Mouse (Mus musculus): ENCODE results near the gene Rpap1. TPM values are rescaled to one million over a fixed set of nuclear protein-coding genes. Genes with fewer than 3 reads are reported as not detected.
A peak's percentile ranks its signal among the peaks of the same experiment; 100 is the strongest.

Rpap1 gene
- polyA plus RNA-seq, 1 experiment, result 13.8 TPM

GRCm38 (mm10) chr2:119798246-119798927, 11.1 kb upstream of the Rpap1 start:
- DNase-seq, result peak; percentile 64
- WGBS, result 17% methylated on average over 13 of the region's 13 CpGs
- H3K4me3 ChIP-seq (ENCODE audit: insufficient read depth, low read depth, low read length), result no peak overlapping the region

GRCm38 (mm10) chr2:119797279-119797783, 10.0 kb upstream of the Rpap1 start, which contains the start of gene Tyro3:
Gene Tyro3 (plus strand): TSS chr2:119797733.
- 86% methylated on average over 5 of the region's 5 CpGs for WGBS
- H3K27ac ChIP-seq (ENCODE audit: insufficient read depth, low read depth, low read length), result no peak within 1 kb of the TSS
- H3K27me3 ChIP-seq (replicated peaks; ENCODE audit: control insufficient read depth, insufficient read depth, low read length), result no peaks in the 10 kb centered on the region; the same call in none of the 2 replicates
- no peak within 1 kb of the TSS for H3K4me3 ChIP-seq (ENCODE audit: insufficient read depth, low read depth, low read length)
- no peak for DNase-seq
- no peak for TF ChIP-seq POLR2A (IDR thresholded peaks at IDR 0.05; ENCODE audit: low read depth, low read length)
- no peak for TF ChIP-seq CTCF (conservative IDR thresholded peaks at IDR 0.05; ENCODE audit: insufficient read depth, insufficient read length, low read depth, low read length)
- H3K36me3 ChIP-seq (ENCODE audit: control insufficient read depth, insufficient read depth, low read length), result no peaks in the 10 kb centered on the region
- peaks cover 5% of the 10 kb centered on the region; the same call in 1 of the 2 replicates for H3K4me1 ChIP-seq (ENCODE audit: control insufficient read depth, insufficient read depth, low read length)

More at GRCm38 (mm10) chr2:119798246-119798927, 11.1 kb upstream of the Rpap1 start:
- H3K27ac ChIP-seq (ENCODE audit: insufficient read depth, low read depth, low read length), result no peak overlapping the region
- no peaks in the 10 kb centered on the region for H3K36me3 ChIP-seq (ENCODE audit: control insufficient read depth, insufficient read depth, low read length)
- H3K27me3 ChIP-seq (replicated peaks; ENCODE audit: control insufficient read depth, insufficient read depth, low read length), result no peaks in the 10 kb centered on the region; the same call in none of the 2 replicates
- H3K4me1 ChIP-seq (ENCODE audit: control insufficient read depth, insufficient read depth, low read length), result peaks cover 5% of the 10 kb centered on the region; the same call in 1 of the 2 replicates
- TF ChIP-seq POLR2A (IDR thresholded peaks at IDR 0.05; ENCODE audit: low read depth, low read length) (no peak), CTCF (conservative IDR thresholded peaks at IDR 0.05; ENCODE audit: insufficient read depth, insufficient read length, low read depth, low read length) (peak; percentile 34)

GRCm38 (mm10) chr2:119789996-119790395, 2.7 kb upstream of the Rpap1 start:
- no peak overlapping the region for H3K27ac ChIP-seq (ENCODE audit: insufficient read depth, low read depth, low read length)
- no peak for TF ChIP-seq POLR2A (IDR thresholded peaks at IDR 0.05; ENCODE audit: low read depth, low read length)
- no peak for TF ChIP-seq CTCF (conservative IDR thresholded peaks at IDR 0.05; ENCODE audit: insufficient read depth, insufficient read length, low read depth, low read length)
- DNase-seq, result no peak
- H3K4me3 ChIP-seq (ENCODE audit: insufficient read depth, low read depth, low read length), result no peak overlapping the region
- 87% methylated on average over 2 of the region's 2 CpGs for WGBS
- H3K4me1 ChIP-seq (ENCODE audit: control insufficient read depth, insufficient read depth, low read length), result no peaks in the 10 kb centered on the region
- H3K27me3 ChIP-seq (replicated peaks; ENCODE audit: control insufficient read depth, insufficient read depth, low read length), result no peaks in the 10 kb centered on the region; the same call in none of the 2 replicates
- no peaks in the 10 kb centered on the region for H3K36me3 ChIP-seq (ENCODE audit: control insufficient read depth, insufficient read depth, low read length)

GRCm38 (mm10) chr2:119767246-119767645, 20.1 kb downstream of the Rpap1 start:
- 92% methylated on average over 6 of the region's 6 CpGs for WGBS
- no peak for DNase-seq
- Histone ChIP-seq H3K36me3 (ENCODE audit: control insufficient read depth, insufficient read depth, low read length) (no peaks in the 10 kb centered on the region; the same call in 1 of the 2 replicates), H3K27me3 (replicated peaks; ENCODE audit: control insufficient read depth, insufficient read depth, low read length) (no peaks in the 10 kb centered on the region), H3K4me1 (ENCODE audit: control insufficient read depth, insufficient read depth, low read length) (no peaks in the 10 kb centered on the region), H3K4me3 (ENCODE audit: insufficient read depth, low read depth, low read length) (no peak overlapping the region), H3K27ac (ENCODE audit: insufficient read depth, low read depth, low read length) (no peak overlapping the region)
- TF ChIP-seq CTCF (conservative IDR thresholded peaks at IDR 0.05; ENCODE audit: insufficient read depth, insufficient read length, low read depth, low read length) (peak; percentile 31; the same call in 1 of the 2 replicates), POLR2A (IDR thresholded peaks at IDR 0.05; ENCODE audit: low read depth, low read length) (no peak)

- no peaks in the 10 kb centered on the region for H3K27me3 ChIP-seq (replicated peaks; ENCODE audit: control insufficient read depth, insufficient read depth, low read length)
- 70% methylated on average over 4 of the region's 4 CpGs for WGBS
- TF ChIP-seq CTCF (conservative IDR thresholded peaks at IDR 0.05; ENCODE audit: insufficient read depth, insufficient read length, low read depth, low read length) (no peak), POLR2A (IDR thresholded peaks at IDR 0.05; ENCODE audit: low read depth, low read length) (no peak)
- DNase-seq, result no peak
- no peak overlapping the region for H3K4me3 ChIP-seq (ENCODE audit: insufficient read depth, low read depth, low read length)
- H3K4me1 ChIP-seq (ENCODE audit: control insufficient read depth, insufficient read depth, low read length), result no peaks in the 10 kb centered on the region
- H3K27ac ChIP-seq (ENCODE audit: insufficient read depth, low read depth, low read length), result no peak overlapping the region
- no peaks in the 10 kb centered on the region for H3K36me3 ChIP-seq (ENCODE audit: control insufficient read depth, insufficient read depth, low read length)
Observed at GRCm38 (mm10) chr2:119763924-119764323, 23.4 kb downstream of the Rpap1 start.

- H3K36me3 ChIP-seq (ENCODE audit: control insufficient read depth, insufficient read depth, low read length), result no peaks in the 10 kb centered on the region
- TF ChIP-seq POLR2A (IDR thresholded peaks at IDR 0.05; ENCODE audit: low read depth, low read length) (no peak), CTCF (conservative IDR thresholded peaks at IDR 0.05; ENCODE audit: insufficient read depth, insufficient read length, low read depth, low read length) (no peak)
- no peak overlapping the region for H3K27ac ChIP-seq (ENCODE audit: insufficient read depth, low read depth, low read length)
- WGBS, result 78% methylated on average over 1 of the region's 1 CpGs
- peaks cover 2% of the 10 kb centered on the region for H3K27me3 ChIP-seq (replicated peaks; ENCODE audit: control insufficient read depth, insufficient read depth, low read length)
- H3K4me1 ChIP-seq (ENCODE audit: control insufficient read depth, insufficient read depth, low read length), result peaks cover 4% of the 10 kb centered on the region; the same call in 1 of the 2 replicates
- DNase-seq, result no peak
- no peak overlapping the region for H3K4me3 ChIP-seq (ENCODE audit: insufficient read depth, low read depth, low read length)
Observed at GRCm38 (mm10) chr2:119762276-119762675, 25.1 kb downstream of the Rpap1 start.

GRCm38 (mm10) chr2:119760251-119760650, 27.1 kb downstream of the Rpap1 start, which contains the start of gene Ltk:
Gene Ltk (minus strand): TSS chr2:119760431.
- WGBS, result 34% methylated on average over 9 of the region's 9 CpGs
- Histone ChIP-seq H3K4me1 (ENCODE audit: control insufficient read depth, insufficient read depth, low read length) (peaks cover 4% of the 10 kb centered on the region; the same call in 1 of the 2 replicates), H3K4me3 (ENCODE audit: insufficient read depth, low read depth, low read length) (no peak within 1 kb of the TSS), H3K36me3 (ENCODE audit: control insufficient read depth, insufficient read depth, low read length) (no peaks in the 10 kb centered on the region), H3K27me3 (replicated peaks; ENCODE audit: control insufficient read depth, insufficient read depth, low read length) (peaks cover 2% of the 10 kb centered on the region), H3K27ac (ENCODE audit: insufficient read depth, low read depth, low read length) (no peak within 1 kb of the TSS)
- no peak for TF ChIP-seq CTCF (conservative IDR thresholded peaks at IDR 0.05; ENCODE audit: insufficient read depth, insufficient read length, low read depth, low read length)
- TF ChIP-seq POLR2A (IDR thresholded peaks at IDR 0.05; ENCODE audit: low read depth, low read length), result no peak
- DNase-seq, result no peak

All from kidney, adult 2 months (tissue).